Mouse (Mus musculus) liver, adult 2 months (tissue): ENCODE data around the gene Emb. TPM values are rescaled to one million over a fixed set of nuclear protein-coding genes. Genes with fewer than 3 reads are reported as not detected.

ENCODE experiments used
- DNase-seq: peaks from one replicate; pipeline ENCODE4 v3.0.0-alpha.2; 2011; ENCODE audit warnings: low read depth, low spot score; ENCODE audit errors: extremely low read depth
- H3K27ac ChIP-seq: fragments of 200-500 bp; replicated peaks from 2 replicates; pipeline ENCODE4 v1.5.1; 2012; ENCODE audit warnings: low read depth, mild to moderate bottlenecking, control low read depth, inconsistent platforms, low read length; ENCODE audit not compliant: insufficient read depth
- H3K27me3 ChIP-seq: fragments of 200-500 bp; 2 replicates; pipeline ENCODE4 v1.6.1; 2012; ENCODE audit warnings: mild to moderate bottlenecking, moderate library complexity, low read length, inconsistent platforms; ENCODE audit not compliant: control insufficient read depth, insufficient read depth
- H3K36me3 ChIP-seq: fragments of 200-500 bp; 2 replicates; pipeline ENCODE4 v1.6.1; 2012; ENCODE audit warnings: low read length, inconsistent platforms; ENCODE audit not compliant: control insufficient read depth, insufficient read depth
- H3K4me1 ChIP-seq: fragments of 200-500 bp; 2 replicates; pipeline ENCODE4 v1.6.1; 2011; ENCODE audit warnings: low read length; ENCODE audit not compliant: control insufficient read depth, insufficient read depth
- H3K4me3 ChIP-seq: fragments of 200-500 bp; 2 replicates; pipeline ENCODE4 v1.5.1; 2011; ENCODE audit warnings: low read depth, mild to moderate bottlenecking, control low read depth, low read length, moderate library complexity; ENCODE audit not compliant: insufficient read depth
- H3K79me2 ChIP-seq: fragments of 200-500 bp; 2 replicates; pipeline ENCODE4 v1.6.1; 2012; ENCODE audit warnings: inconsistent platforms, mild to moderate bottlenecking, low read length, moderate library complexity; ENCODE audit not compliant: control insufficient read depth, insufficient read depth
- H3K9ac ChIP-seq: fragments of 200-500 bp; 2 replicates; pipeline ENCODE4 v1.6.1; 2012; ENCODE audit warnings: low read depth, mild to moderate bottlenecking, control low read depth, inconsistent platforms, low read length
- CTCF ChIP-seq: fragments of 200-500 bp; IDR thresholded peaks from 2 replicates; pipeline ENCODE4 v1.5.1; 2011; ENCODE audit warnings: low read depth, low read length, control low read depth
- POLR2A ChIP-seq: fragments of 200-500 bp; IDR thresholded peaks from 2 replicates; pipeline ENCODE4 v1.6.1; 2011; ENCODE audit warnings: low read length, control low read depth; ENCODE audit not compliant: insufficient read depth; ENCODE audit errors: extremely low read depth
- WGBS: fragments of 180-500 bp; shearing (Covaris S2); methylation state at CpG from one replicate; pipeline ENCODE4 v1.1.7; 2018; 5-methylcytosine and 5-hydroxymethylcytosine counted together
- polyA plus RNA-seq: library from polyadenylated mRNA; depleted of rRNA; stranded (reverse); fragments of >200 nt; gene quantifications from 2 replicates; pipeline ENCODE4 v1.2.3, GENCODE M21; 2012
- total RNA-seq: library from RNA; depleted of rRNA; stranded (reverse); fragments of >200 nt; gene quantifications from 2 replicates; pipeline ENCODE4 v1.2.3, GENCODE M21; 2014

Gene Emb
- total and polyA plus RNA-seq, 2 experiments, result 0.49 to 1.2 TPM

- no peaks in the 10 kb centered on the region for H3K79me2 ChIP-seq
- H3K27me3 ChIP-seq, result peaks cover 15% of the 10 kb centered on the region
- no peak overlapping the region for H3K9ac ChIP-seq
- H3K27ac ChIP-seq, result no peak overlapping the region
- H3K36me3 ChIP-seq, result no peaks in the 10 kb centered on the region
- no peak for DNase-seq
- H3K4me3 ChIP-seq, result no peak overlapping the region
- 38% methylated on average over 9 of the region's 9 CpGs for WGBS
- peaks cover 4% of the 10 kb centered on the region; the same call in 1 of the 2 replicates for H3K4me1 ChIP-seq
- TF ChIP-seq CTCF (no peak), POLR2A (no peak)
Observed at GRCm38 (mm10) chr13:117216752-117217363, 8.5 kb downstream of the Emb start.

- Histone ChIP-seq H3K27ac (no peak overlapping the region), H3K79me2 (no peaks in the 10 kb centered on the region), H3K9ac (no peak overlapping the region), H3K4me1 (peaks cover 4% of the 10 kb centered on the region; the same call in 1 of the 2 replicates), H3K36me3 (no peaks in the 10 kb centered on the region), H3K27me3 (peaks cover 15% of the 10 kb centered on the region), H3K4me3 (no peak overlapping the region)
- 46% methylated on average over 11 of the region's 11 CpGs for WGBS
- TF ChIP-seq POLR2A (no peak), CTCF (no peak)
- no peak for DNase-seq
Observed at GRCm38 (mm10) chr13:117217621-117218020, 9.3 kb downstream of the Emb start.

- WGBS, result 90% methylated on average over 2 of the region's 2 CpGs
- Histone ChIP-seq H3K4me3 (no peak overlapping the region), H3K36me3 (no peaks in the 10 kb centered on the region), H3K4me1 (peaks cover 4% of the 10 kb centered on the region; the same call in 1 of the 2 replicates), H3K27me3 (peaks cover 16% of the 10 kb centered on the region), H3K9ac (no peak overlapping the region), H3K79me2 (no peaks in the 10 kb centered on the region), H3K27ac (no peak overlapping the region)
- TF ChIP-seq POLR2A (no peak), CTCF (no peak)
- DNase-seq, result no peak
Observed at GRCm38 (mm10) chr13:117218092-117218491, 9.8 kb downstream of the Emb start.

- no peak overlapping the region for H3K27ac ChIP-seq
- 11% methylated on average over 16 of the region's 16 CpGs for WGBS
- no peaks in the 10 kb centered on the region for H3K79me2 ChIP-seq
- peak overlapping the region; percentile 63; the same call in 1 of the 2 replicates for H3K4me3 ChIP-seq
- peaks cover 18% of the 10 kb centered on the region for H3K27me3 ChIP-seq
- no peaks in the 10 kb centered on the region for H3K36me3 ChIP-seq
- no peak overlapping the region for H3K9ac ChIP-seq
- no peak for TF ChIP-seq POLR2A
- TF ChIP-seq CTCF, result no peak
- DNase-seq, result no peak
- peaks cover 4% of the 10 kb centered on the region; the same call in 1 of the 2 replicates for H3K4me1 ChIP-seq
Observed at GRCm38 (mm10) chr13:117219871-117220500, 11.7 kb downstream of the Emb start.

- Histone ChIP-seq H3K4me3 (peak within 1 kb of the TSS; percentile 63), H3K4me1 (peaks cover 2% of the 10 kb centered on the region; the same call in 1 of the 2 replicates), H3K36me3 (no peaks in the 10 kb centered on the region), H3K79me2 (no peaks in the 10 kb centered on the region), H3K27me3 (peaks cover 18% of the 10 kb centered on the region), H3K27ac (no peak within 1 kb of the TSS), H3K9ac (no peak within 1 kb of the TSS)
- TF ChIP-seq POLR2A (no peak), CTCF (no peak)
- WGBS, result 2% methylated on average over 65 of the region's 67 CpGs
- no peak for DNase-seq
Observed at GRCm38 (mm10) chr13:117220501-117221321, 12.4 kb downstream of the Emb start, which contains the start of gene Gm17509. Gene Gm17509, minus strand, starts transcription at chr13:117221075.
